Mouse (Mus musculus): Measurements from ENCODE around the gene Faap100.
"Not testable (repeated sequence)": the region's sequence is repeated elsewhere in the genome, so short reads cannot be mapped to it uniquely, and the experiment has no call there.

Faap100 gene

GRCm38 (mm10) chr11:120351250-120352092, 27.1 kb downstream of the Faap100 start:
- DNase-seq (ENCODE audit: low spot score), result peak; percentile 51

GRCm38 (mm10) chr11:120350711-120351110, 27.9 kb downstream of the Faap100 start:
- peak; percentile 71 for DNase-seq (ENCODE audit: low spot score)

- DNase-seq (ENCODE audit: low spot score), result peak; percentile 94
These were observed 28.4 kb downstream of the Faap100 start for GRCm38 (mm10) chr11:120349986-120350702.

- DNase-seq (ENCODE audit: low spot score), result peak; percentile 63
These were observed 29.1 kb downstream of the Faap100 start for GRCm38 (mm10) chr11:120349371-120349985.

GRCm38 (mm10) chr11:120348684-120349370, 29.7 kb downstream of the Faap100 start:
- DNase-seq (ENCODE audit: low spot score), result peak; percentile 86

- DNase-seq (ENCODE audit: low spot score), result peak; percentile 88
These were observed 30.5 kb downstream of the Faap100 start, which contains the start of gene Actg1 for GRCm38 (mm10) chr11:120347791-120348683. Gene Actg1, minus strand, starts transcription at chr11:120348542.

- DNase-seq (ENCODE audit: low spot score), result peak; percentile 41
These were observed 31.3 kb downstream of the Faap100 start for GRCm38 (mm10) chr11:120347301-120347700.

GRCm38 (mm10) chr11:120346383-120347034, 32.1 kb downstream of the Faap100 start:
- DNase-seq (ENCODE audit: low spot score), result not testable (repeated sequence)

- no peak for DNase-seq (ENCODE audit: low spot score)
These were observed 33.4 kb downstream of the Faap100 start for GRCm38 (mm10) chr11:120345067-120345681.

GRCm38 (mm10) chr11:120344310-120344920, 34.1 kb downstream of the Faap100 start:
- peak; percentile 38 for DNase-seq (ENCODE audit: low spot score)

GRCm38 (mm10) chr11:120343519-120344309, 34.9 kb downstream of the Faap100 start:
- DNase-seq (ENCODE audit: low spot score), result peak; percentile 46

GRCm38 (mm10) chr11:120342656-120343160, 35.9 kb downstream of the Faap100 start:
- DNase-seq (ENCODE audit: low spot score), result no peak

- DNase-seq (ENCODE audit: low spot score), result no peak
These were observed 36.9 kb downstream of the Faap100 start for GRCm38 (mm10) chr11:120341661-120342060.

GRCm38 (mm10) chr11:120339978-120340513, 38.5 kb downstream of the Faap100 start:
- no peak for DNase-seq (ENCODE audit: low spot score)

- DNase-seq (ENCODE audit: low spot score), result no peak
These were observed 39.8 kb downstream of the Faap100 start for GRCm38 (mm10) chr11:120338786-120339185.

GRCm38 (mm10) chr11:120337447-120337846, 41.1 kb downstream of the Faap100 start:
- no peak for DNase-seq (ENCODE audit: low spot score)

- no peak for DNase-seq (ENCODE audit: low spot score)
These were observed 43.0 kb downstream of the Faap100 start for GRCm38 (mm10) chr11:120335431-120336021.

- no peak for DNase-seq (ENCODE audit: low spot score)
These were observed 58.4 kb downstream of the Faap100 start for GRCm38 (mm10) chr11:120320156-120320555.
